Mouse (Mus musculus) forebrain, embryonic 13.5 days (tissue): ENCODE measurements at regions not wholly inside any gene's neighbourhood (a gene's known extent, or its start where the extent isn't known, plus 50 kb on each side); places are given as distances from the start of the nearest gene placed in this dataset.

Experiments used
- ATAC-seq: fragments of 200-750 bp; cut with Nextera tagmentation; 2 replicates; pipeline ENCODE4 v1.8.0; 2017
- H3K27ac ChIP-seq: fragments of 300-500 bp; sonication (generic); 2 replicates; pipeline ENCODE4 v1.5.1; 2015; ENCODE audit warnings: inconsistent platforms, mild to moderate bottlenecking, moderate library complexity
- H3K27me3 ChIP-seq: fragments of 300-500 bp; sonication (generic); 2 replicates; pipeline ENCODE4 v1.6.1; 2015; ENCODE audit warnings: mild to moderate bottlenecking, inconsistent platforms
- H3K36me3 ChIP-seq: fragments of 300-500 bp; sonication (generic); 2 replicates; pipeline ENCODE4 v1.6.1; 2015; ENCODE audit warnings: mild to moderate bottlenecking, inconsistent platforms; ENCODE audit not compliant: poor library complexity, severe bottlenecking
- H3K4me1 ChIP-seq: fragments of 300-500 bp; sonication (generic); 2 replicates; pipeline ENCODE4 v1.6.1; 2015; ENCODE audit warnings: inconsistent platforms
- H3K4me2 ChIP-seq: fragments of 300-500 bp; sonication (generic); 2 replicates; pipeline ENCODE4 v1.6.1; 2015; ENCODE audit warnings: inconsistent platforms, mild to moderate bottlenecking, moderate library complexity
- H3K4me3 ChIP-seq: fragments of 300-500 bp; sonication (generic); 2 replicates; pipeline ENCODE4 v1.5.1; 2015; ENCODE audit warnings: mild to moderate bottlenecking, inconsistent platforms
- H3K9ac ChIP-seq: fragments of 300-500 bp; sonication (generic); 2 replicates; pipeline ENCODE4 v1.6.1; 2015; ENCODE audit warnings: mild to moderate bottlenecking, inconsistent platforms
- H3K9me3 ChIP-seq: fragments of 300-500 bp; sonication (generic); replicated peaks from 2 replicates; pipeline ENCODE4 v1.6.1; 2016; ENCODE audit warnings: inconsistent platforms
- WGBS: fragments of 180-500 bp; shearing (Covaris S2); methylation state at CpG from one replicate; pipeline ENCODE4 v1.1.7; 2015; 5-methylcytosine and 5-hydroxymethylcytosine counted together

DNA sequence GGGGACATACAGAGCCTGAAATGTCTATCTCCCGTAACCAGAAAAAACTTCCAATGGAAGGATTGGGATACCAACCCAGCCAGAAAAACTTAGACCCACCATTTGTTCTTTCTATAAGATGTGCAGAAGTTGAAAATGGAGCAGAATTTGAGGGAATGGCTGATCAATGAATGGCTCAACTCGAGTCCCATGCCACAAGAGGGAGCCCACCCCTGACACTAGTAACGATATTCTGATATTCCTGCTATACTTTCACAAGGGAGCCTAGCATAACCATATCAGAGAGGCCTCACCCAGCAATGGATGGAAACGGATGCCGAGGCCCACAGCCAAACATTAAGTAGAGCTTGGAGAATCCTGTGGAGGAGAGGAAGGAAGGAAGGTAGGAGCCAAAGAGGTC lies 215.3 kb downstream of the Med10 start:
- no peaks in the 10 kb centered on the region for H3K36me3 ChIP-seq
- ATAC-seq: no peak
- H3K27ac ChIP-seq: no peak overlapping the region
- no peaks in the 10 kb centered on the region for H3K27me3 ChIP-seq
- H3K9me3 ChIP-seq: no peaks in the 10 kb centered on the region
- H3K4me3 ChIP-seq: no peak overlapping the region
- peaks cover 20% of the 10 kb centered on the region for H3K4me1 ChIP-seq
- H3K9ac ChIP-seq: no peak overlapping the region
- WGBS: 84% methylated on average over 5 of the region's 5 CpGs
- H3K4me2 ChIP-seq: no peak overlapping the region

GRCm38 (mm10) chr13:70019999-70020838 lies 218.0 kb downstream of the Med10 start:
- WGBS: 7% methylated on average over 7 of the region's 7 CpGs
- Histone ChIP-seq H3K9ac (no peak overlapping the region), H3K27me3 (no peaks in the 10 kb centered on the region), H3K4me1 (peaks cover 16% of the 10 kb centered on the region), H3K9me3 (no peaks in the 10 kb centered on the region), H3K27ac (peak overlapping the region; percentile 73), H3K4me3 (no peak overlapping the region), H3K4me2 (no peak overlapping the region), H3K36me3 (no peaks in the 10 kb centered on the region)
- ATAC-seq: peak; percentile 87

DNA sequence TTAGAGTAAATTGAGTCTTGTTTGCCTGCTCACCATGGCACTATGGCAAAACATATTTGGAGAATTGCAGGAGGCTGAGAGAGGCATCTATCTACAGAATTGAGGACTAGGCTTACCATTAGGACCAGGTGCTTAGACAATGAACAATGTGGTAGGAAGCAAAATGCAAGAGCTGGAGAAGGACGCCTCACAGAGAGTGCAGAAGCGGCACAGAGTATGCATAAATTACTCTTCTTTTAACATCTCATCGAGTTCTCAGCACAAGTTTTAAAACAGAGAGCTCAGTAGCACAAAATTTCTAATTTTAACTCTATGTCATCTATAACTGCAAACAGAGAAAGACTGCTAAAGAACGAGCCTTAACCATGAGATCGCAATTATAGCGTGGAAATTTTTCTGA lies 231.1 kb downstream of the Med10 start:
- no peaks in the 10 kb centered on the region for H3K9me3 ChIP-seq
- no peak overlapping the region for H3K4me3 ChIP-seq
- H3K4me2 ChIP-seq: no peak overlapping the region
- H3K27ac ChIP-seq: no peak overlapping the region
- H3K4me1 ChIP-seq: peaks cover 4% of the 10 kb centered on the region; the same call in 1 of the 2 replicates
- H3K36me3 ChIP-seq: no peaks in the 10 kb centered on the region
- WGBS: 65% methylated on average over 6 of the region's 6 CpGs
- no peak for ATAC-seq
- no peaks in the 10 kb centered on the region for H3K27me3 ChIP-seq
- H3K9ac ChIP-seq: no peak overlapping the region

DNA sequence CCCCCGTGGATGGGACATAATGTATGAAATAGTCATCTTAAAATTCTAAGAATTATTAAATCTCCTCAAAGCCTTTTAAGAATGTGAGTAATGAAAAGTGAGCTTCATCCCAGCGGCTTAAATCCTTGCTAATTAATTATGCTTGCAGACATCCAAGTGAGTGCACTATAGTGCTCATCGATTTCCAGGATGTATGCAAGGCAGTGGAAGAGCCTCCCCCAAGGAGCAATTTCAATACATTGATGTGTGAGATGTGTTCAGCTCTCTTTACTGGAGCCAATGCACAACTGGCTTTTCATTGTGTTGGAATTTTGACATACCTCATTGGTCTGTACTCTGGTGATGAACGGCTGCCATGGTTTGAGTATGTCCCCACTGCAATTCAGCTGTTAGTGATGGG lies 231.6 kb downstream of the Med10 start:
- Histone ChIP-seq H3K9me3 (no peaks in the 10 kb centered on the region), H3K4me2 (no peak overlapping the region), H3K4me1 (peaks cover 4% of the 10 kb centered on the region; the same call in 1 of the 2 replicates), H3K4me3 (no peak overlapping the region), H3K27me3 (no peaks in the 10 kb centered on the region), H3K36me3 (no peaks in the 10 kb centered on the region), H3K9ac (no peak overlapping the region), H3K27ac (no peak overlapping the region)
- 42% methylated on average over 4 of the region's 4 CpGs for WGBS
- no peak for ATAC-seq

GRCm38 (mm10) chr13:70037985-70038667 lies 235.9 kb downstream of the Med10 start:
- Histone ChIP-seq H3K27me3 (no peaks in the 10 kb centered on the region), H3K36me3 (no peaks in the 10 kb centered on the region), H3K9ac (no peak overlapping the region), H3K4me2 (no peak overlapping the region), H3K27ac (no peak overlapping the region), H3K4me1 (peaks cover 2% of the 10 kb centered on the region; the same call in 1 of the 2 replicates), H3K9me3 (no peaks in the 10 kb centered on the region), H3K4me3 (no peak overlapping the region)
- WGBS: 71% methylated on average over 11 of the region's 11 CpGs
- no peak for ATAC-seq

DNA sequence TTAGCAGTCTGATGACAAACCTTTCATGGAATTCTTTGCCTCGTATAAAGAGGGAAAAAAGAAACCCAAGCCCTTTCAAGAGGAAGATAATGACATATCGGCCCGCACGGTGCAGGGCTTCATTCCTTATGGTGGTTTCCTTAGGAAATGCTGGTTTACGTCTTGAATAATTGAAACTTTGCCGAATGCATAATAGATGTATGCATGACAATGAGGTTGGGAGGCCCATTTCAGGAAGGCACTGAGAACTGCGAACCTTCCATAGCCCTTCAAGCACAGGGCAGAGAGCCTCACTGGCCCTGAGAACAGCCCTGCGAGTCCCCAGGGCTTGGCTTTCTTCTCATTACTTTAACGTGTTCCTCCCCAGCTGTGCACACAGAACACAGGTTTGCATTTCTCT lies 255.7 kb downstream of the Med10 start:
- 30% methylated on average over 9 of the region's 9 CpGs for WGBS
- Histone ChIP-seq H3K27ac (peak overlapping the region; percentile 31; the same call in 1 of the 2 replicates), H3K4me2 (no peak overlapping the region), H3K9ac (no peak overlapping the region), H3K4me1 (peaks cover 16% of the 10 kb centered on the region), H3K9me3 (no peaks in the 10 kb centered on the region), H3K36me3 (no peaks in the 10 kb centered on the region), H3K27me3 (no peaks in the 10 kb centered on the region), H3K4me3 (no peak overlapping the region)
- ATAC-seq: peak; percentile 88

DNA sequence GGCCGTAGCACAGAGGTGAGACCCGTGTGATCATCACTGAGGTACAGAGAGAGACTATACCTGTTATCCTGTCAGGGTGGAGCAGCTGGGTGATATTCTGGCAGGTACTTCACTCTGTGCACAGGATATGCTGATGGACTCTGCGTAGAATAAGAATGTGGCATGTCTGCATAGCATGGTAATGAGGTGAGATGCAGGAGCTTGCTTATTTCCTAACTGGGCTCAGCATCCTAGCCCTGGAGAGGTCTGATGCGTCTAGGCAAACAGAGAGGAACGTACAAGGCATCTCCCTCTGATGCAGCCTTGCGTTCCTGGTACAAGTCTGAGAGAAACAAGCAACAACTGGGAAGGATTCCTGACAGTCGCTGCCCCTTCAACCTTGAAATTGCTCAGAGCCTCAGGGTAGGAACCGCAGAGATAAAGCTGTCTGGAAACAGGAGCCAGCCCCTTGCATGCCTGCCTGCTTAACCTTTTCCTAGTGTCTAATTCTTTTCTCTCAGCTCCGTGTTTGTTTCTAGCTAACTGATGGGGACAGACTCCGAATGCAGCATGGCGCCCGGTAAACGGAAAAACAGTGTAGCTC lies 259.3 kb downstream of the Med10 start:
- no peak overlapping the region for H3K9ac ChIP-seq
- 84% methylated on average over 13 of the region's 13 CpGs for WGBS
- no peaks in the 10 kb centered on the region for H3K36me3 ChIP-seq
- no peaks in the 10 kb centered on the region for H3K9me3 ChIP-seq
- no peak overlapping the region for H3K27ac ChIP-seq
- no peak overlapping the region for H3K4me2 ChIP-seq
- no peak overlapping the region for H3K4me3 ChIP-seq
- ATAC-seq: no peak
- no peaks in the 10 kb centered on the region for H3K27me3 ChIP-seq
- peaks cover 16% of the 10 kb centered on the region for H3K4me1 ChIP-seq

DNA sequence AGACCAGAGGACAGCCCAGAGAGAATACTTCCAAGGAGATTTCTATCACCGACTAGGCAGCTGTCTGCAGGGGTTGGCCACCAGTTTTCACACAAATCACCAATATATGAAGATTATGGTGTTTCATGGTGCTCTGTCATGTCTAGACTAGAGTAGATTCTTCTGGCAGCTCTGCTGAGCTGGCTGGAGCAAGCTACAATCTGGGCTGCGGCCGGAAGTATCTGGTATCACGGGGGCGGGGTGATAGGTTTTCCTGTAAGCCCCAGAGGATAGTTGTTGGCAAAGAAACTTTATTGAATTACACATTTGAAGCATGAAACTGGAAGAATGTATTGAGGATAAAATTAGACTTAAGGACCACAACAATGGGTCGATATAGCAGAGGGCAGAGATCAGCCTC lies 271.5 kb downstream of the Med10 start:
- Histone ChIP-seq H3K36me3 (no peaks in the 10 kb centered on the region), H3K4me1 (no peaks in the 10 kb centered on the region)
- WGBS: 89% methylated on average over 6 of the region's 6 CpGs

GRCm38 (mm10) chr13:70075353-70075752 lies 273.2 kb downstream of the Med10 start:
- Histone ChIP-seq H3K4me2 (no peak overlapping the region), H3K4me3 (no peak overlapping the region), H3K9ac (no peak overlapping the region), H3K4me1 (no peaks in the 10 kb centered on the region), H3K36me3 (no peaks in the 10 kb centered on the region), H3K27ac (no peak overlapping the region), H3K9me3 (no peaks in the 10 kb centered on the region), H3K27me3 (no peaks in the 10 kb centered on the region)
- ATAC-seq: no peak
- 79% methylated on average over 4 of the region's 4 CpGs for WGBS

More for the DNA sequence above, 271.5 kb downstream of the Med10 start:
- Histone ChIP-seq H3K4me3 (no peak overlapping the region), H3K9ac (no peak overlapping the region), H3K27ac (no peak overlapping the region), H3K27me3 (no peaks in the 10 kb centered on the region), H3K4me2 (no peak overlapping the region), H3K9me3 (no peaks in the 10 kb centered on the region)
- no peak for ATAC-seq

DNA sequence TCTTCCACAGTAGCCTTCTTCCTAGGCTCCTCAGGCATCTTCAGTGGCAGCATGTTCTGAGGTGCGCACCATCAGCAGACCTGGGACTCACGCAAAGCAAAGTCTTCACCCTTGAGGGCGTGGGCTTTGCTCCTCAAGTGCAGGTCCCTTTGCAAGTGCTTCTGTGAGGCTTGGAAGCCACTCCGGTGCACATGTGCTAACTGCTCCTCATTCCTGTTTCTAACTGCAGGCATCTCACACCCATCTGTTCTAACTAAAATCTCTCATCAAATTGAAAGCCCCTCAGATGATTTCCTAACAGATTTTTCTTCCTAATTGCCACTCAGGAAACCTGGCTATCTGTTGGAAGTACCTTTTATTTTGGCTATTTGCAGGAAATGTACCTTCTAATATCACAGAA lies 278.9 kb downstream of the Med10 start:
- no peak; the same call in 1 of the 2 replicates for ATAC-seq
- WGBS: 81% methylated on average over 4 of the region's 4 CpGs

GRCm38 (mm10) chr13:70092886-70093285 lies 290.7 kb downstream of the Med10 start:
- no peaks in the 10 kb centered on the region for H3K27me3 ChIP-seq
- no peaks in the 10 kb centered on the region for H3K9me3 ChIP-seq
- H3K4me3 ChIP-seq: no peak overlapping the region
- no peak for ATAC-seq
- H3K27ac ChIP-seq: no peak overlapping the region
- 76% methylated on average over 4 of the region's 4 CpGs for WGBS
- H3K36me3 ChIP-seq: no peaks in the 10 kb centered on the region
- no peak overlapping the region for H3K4me2 ChIP-seq
- peaks cover 19% of the 10 kb centered on the region for H3K4me1 ChIP-seq
- H3K9ac ChIP-seq: no peak overlapping the region

More for the DNA sequence above, 278.9 kb downstream of the Med10 start:
- no peaks in the 10 kb centered on the region for H3K27me3 ChIP-seq
- no peak overlapping the region for H3K9ac ChIP-seq
- H3K9me3 ChIP-seq: no peaks in the 10 kb centered on the region
- no peak overlapping the region for H3K27ac ChIP-seq
- no peak overlapping the region for H3K4me3 ChIP-seq
- no peaks in the 10 kb centered on the region for H3K36me3 ChIP-seq
- H3K4me2 ChIP-seq: no peak overlapping the region
- H3K4me1 ChIP-seq: no peaks in the 10 kb centered on the region

DNA sequence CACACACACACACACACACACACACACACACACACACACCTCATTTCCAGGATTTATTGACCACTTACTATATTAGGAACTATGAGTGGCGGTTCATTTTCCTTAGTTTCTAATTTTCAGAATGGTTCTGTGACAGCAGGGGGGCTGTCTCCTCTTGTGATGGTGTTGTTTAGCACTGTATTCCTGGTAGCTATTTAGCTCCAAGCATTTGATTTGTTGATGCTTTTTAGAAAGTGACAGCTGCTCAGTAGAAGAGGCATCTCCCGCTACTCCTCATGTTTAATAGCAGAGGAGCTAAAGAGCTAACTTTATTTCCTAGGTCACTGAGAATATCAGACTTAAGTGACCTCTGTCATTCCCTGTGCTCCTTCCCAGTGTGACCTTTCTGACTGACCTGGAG lies 291.8 kb downstream of the Med10 start:
- Histone ChIP-seq H3K9ac (no peak overlapping the region), H3K4me1 (peaks cover 19% of the 10 kb centered on the region), H3K27me3 (no peaks in the 10 kb centered on the region), H3K9me3 (no peaks in the 10 kb centered on the region), H3K4me2 (no peak overlapping the region), H3K4me3 (no peak overlapping the region), H3K36me3 (no peaks in the 10 kb centered on the region), H3K27ac (no peak overlapping the region)
- 42% methylated on average over 2 of the region's 2 CpGs for WGBS
- no peak; the same call in 1 of the 2 replicates for ATAC-seq
